Mouse (Mus musculus) thymus, adult 2 months (tissue): ENCODE data around the gene H2afb2. TPM values are rescaled to one million over a fixed set of nuclear protein-coding genes. Genes with fewer than 3 reads are reported as not detected.

Experiments used
- DNase-seq: peaks from one replicate; pipeline ENCODE4 v3.0.0; 2021
- H3K27ac ChIP-seq: fragments of 200-500 bp; 2 replicates; pipeline ENCODE4 v1.5.1; 2012; ENCODE audit warnings: low read length, control low read depth; ENCODE audit not compliant: control insufficient read depth, insufficient read depth
- H3K27me3 ChIP-seq: fragments of 200-500 bp; 2 replicates; pipeline ENCODE4 v1.6.1; 2012; ENCODE audit warnings: mild to moderate bottlenecking, low read length, moderate library complexity, mixed read lengths; ENCODE audit not compliant: control insufficient read depth, insufficient read depth
- H3K36me3 ChIP-seq: fragments of 200-500 bp; 2 replicates; pipeline ENCODE4 v1.6.1; 2012; ENCODE audit warnings: mild to moderate bottlenecking, low read length, moderate library complexity; ENCODE audit not compliant: control insufficient read depth, insufficient read depth
- H3K4me1 ChIP-seq: fragments of 200-500 bp; replicated peaks from 2 replicates; pipeline ENCODE4 v1.6.1; 2012; ENCODE audit warnings: low read length; ENCODE audit not compliant: control insufficient read depth, insufficient read depth
- H3K4me3 ChIP-seq: fragments of 200-500 bp; 2 replicates; pipeline ENCODE4 v1.5.1; 2012; ENCODE audit warnings: mild to moderate bottlenecking, low read length, control low read depth, moderate library complexity; ENCODE audit not compliant: control insufficient read depth, insufficient read depth
- POLR2A ChIP-seq: fragments of 200-500 bp; IDR thresholded peaks from 2 replicates; pipeline ENCODE4 v1.6.1; 2012; ENCODE audit warnings: mild to moderate bottlenecking, low read length, control low read depth, moderate library complexity; ENCODE audit not compliant: control insufficient read depth, poor library complexity, insufficient read depth; ENCODE audit errors: extremely low read depth
- WGBS: fragments of 180-500 bp; shearing (Covaris S2); methylation state at CpG from one replicate; pipeline ENCODE4 v1.1.7; 2018; 5-methylcytosine and 5-hydroxymethylcytosine counted together
- polyA plus RNA-seq: library from polyadenylated mRNA; depleted of rRNA; stranded (reverse); fragments of >200 nt; gene quantifications from 2 replicates; pipeline ENCODE4 v1.2.3, GENCODE M21; 2012; rRNA removed

Gene H2afb2
- not detected in 2 replicates for polyA plus RNA-seq

GRCm38 (mm10) chrX:116680878-116681277 is at the start of gene H2afb2:
Gene H2afb2, plus strand, starts transcription at chrX:116681178.
- no peak within 1 kb of the TSS for H3K4me3 ChIP-seq
- no peak for DNase-seq
- 93% methylated on average over 6 of the region's 6 CpGs for WGBS
- H3K4me1 ChIP-seq, result no peaks in the 10 kb centered on the region
- H3K36me3 ChIP-seq, result no peaks in the 10 kb centered on the region
- H3K27ac ChIP-seq, result no peak within 1 kb of the TSS
- TF ChIP-seq POLR2A, result no peak
- H3K27me3 ChIP-seq, result no peaks in the 10 kb centered on the region

Other genes starting within 250 kb of the H2afb2 start
- gene Cpxcr1, start 232.2 kb upstream of the H2afb2 start, polyA plus RNA-seq, result not detected in 2 replicates